Mouse (Mus musculus) CH12.LX (cell line): Measurements from ENCODE around the gene Gtf3c5. TPM values are rescaled to one million over a fixed set of nuclear protein-coding genes. Genes with fewer than 3 reads are reported as not detected.

ENCODE experiments used
- DNase-seq: peaks from one replicate; pipeline ENCODE4 v3.0.0-alpha.2; 2013; ENCODE audit errors: extremely low read depth
- H3K27ac ChIP-seq: 2 replicates; pipeline ENCODE4 v1.5.1; 2012; ENCODE audit warnings: low read depth, mild to moderate bottlenecking, control low read depth, moderate library complexity; ENCODE audit not compliant: insufficient read depth
- H3K27me3 ChIP-seq: replicated peaks from 2 replicates; pipeline ENCODE3; 2012; ENCODE audit warnings: inconsistent platforms
- H3K36me3 ChIP-seq, 2 experiments: replicated peaks in 1 of 2; 2 replicates each; pipeline versions ENCODE3 to v1.6.1; 2012; ENCODE audit warnings: inconsistent platforms in 1 of 2, low read length in 1 of 2, mild to moderate bottlenecking in 1 of 2, mixed read lengths in 1 of 2, moderate library complexity in 1 of 2; ENCODE audit not compliant: control insufficient read depth in 1 of 2, insufficient read depth in 1 of 2
- H3K4me1 ChIP-seq, 2 experiments: 2 replicates each; pipeline ENCODE4 v1.6.1; 2012; ENCODE audit warnings: inconsistent platforms in 1 of 2, moderate library complexity in 1 of 2; ENCODE audit not compliant: insufficient read depth in 2 of 2, control insufficient read depth in 1 of 2
- H3K4me2 ChIP-seq: 2 replicates; pipeline ENCODE4 v1.6.1; 2012; ENCODE audit warnings: low read depth, mild to moderate bottlenecking, control low read depth; ENCODE audit not compliant: poor library complexity, insufficient read depth, severe bottlenecking
- H3K4me3 ChIP-seq, 3 experiments: fragments of 150-350 bp in 1 of 3; sonication (generic) in 1 of 3; replicated peaks in 1 of 3; 2 replicates each; pipeline versions ENCODE3 to v1.5.1; 2011 to 2012; ENCODE audit warnings: low read depth in 2 of 3, low read length in 2 of 3, mild to moderate bottlenecking in 2 of 3, moderate library complexity in 2 of 3, control low read depth in 1 of 3, improper control_type of control experiment in 1 of 3, inconsistent platforms in 1 of 3, mixed read lengths in 1 of 3; ENCODE audit not compliant: poor library complexity in 1 of 3
- H3K79me2 ChIP-seq: replicated peaks from 2 replicates; pipeline ENCODE4 v1.6.1; 2012; ENCODE audit warnings: mild to moderate bottlenecking, moderate library complexity; ENCODE audit not compliant: control insufficient read depth, poor library complexity, insufficient read depth, severe bottlenecking; ENCODE audit errors: extremely low read depth
- H3K9ac ChIP-seq: 2 replicates; pipeline ENCODE4 v1.6.1; 2012; ENCODE audit warnings: low read depth, mild to moderate bottlenecking, control low read depth, moderate library complexity; ENCODE audit not compliant: insufficient read depth
- H3K9me3 ChIP-seq: replicated peaks from 2 replicates; pipeline ENCODE3; 2012; ENCODE audit warnings: low read length, inconsistent platforms, mixed read lengths
- E2F4 ChIP-seq: IDR thresholded peaks from 2 replicates; pipeline ENCODE4 v1.6.1; 2011; ENCODE audit warnings: low read depth, low read length, improper control_type of control experiment; ENCODE audit not compliant: insufficient replicate concordance
- EP300 ChIP-seq: IDR thresholded peaks from 2 replicates; pipeline ENCODE4 v1.6.1; 2011; ENCODE audit warnings: low read length, improper control_type of control experiment
- ETS1 ChIP-seq: conservative IDR thresholded peaks from 2 replicates; pipeline ENCODE4 v1.6.1; 2012; ENCODE audit warnings: low read depth, mild to moderate bottlenecking, inconsistent platforms, low read length, improper control_type of control experiment, moderate library complexity
- JUN ChIP-seq: IDR thresholded peaks from 2 replicates; pipeline ENCODE4 v1.6.1; 2011; ENCODE audit warnings: low read depth, mild to moderate bottlenecking, low read length, improper control_type of control experiment, moderate library complexity; ENCODE audit not compliant: insufficient read depth
- KAT2A ChIP-seq: IDR thresholded peaks from 2 replicates; pipeline ENCODE4 v1.6.1; 2012; ENCODE audit warnings: low read length, improper control_type of control experiment, inconsistent platforms; ENCODE audit not compliant: insufficient replicate concordance
- MAX ChIP-seq: IDR thresholded peaks from 2 replicates; pipeline ENCODE4 v1.6.1; 2011; ENCODE audit warnings: low read length, improper control_type of control experiment
- MAZ ChIP-seq: IDR thresholded peaks from 2 replicates; pipeline ENCODE4 v1.6.1; 2012; ENCODE audit warnings: low read depth, mild to moderate bottlenecking, inconsistent platforms, low read length, improper control_type of control experiment, moderate library complexity
- MEF2A ChIP-seq: IDR thresholded peaks from 2 replicates; pipeline ENCODE4 v1.6.1; 2014; ENCODE audit warnings: low read depth, mild to moderate bottlenecking, inconsistent platforms, low read length, improper control_type of control experiment, borderline replicate concordance
- NELFE ChIP-seq: IDR thresholded peaks from 2 replicates; pipeline ENCODE4 v1.6.1; 2011; ENCODE audit warnings: low read depth, low read length, improper control_type of control experiment
- NRF1 ChIP-seq: IDR thresholded peaks from 2 replicates; pipeline ENCODE4 v1.6.1; 2014; ENCODE audit warnings: low read depth, mild to moderate bottlenecking, inconsistent platforms, low read length, improper control_type of control experiment, moderate library complexity
- POLR2A ChIP-seq: IDR thresholded peaks from 2 replicates; pipeline ENCODE4 v1.6.1; 2011; ENCODE audit warnings: low read depth, mild to moderate bottlenecking, improper control_type of control experiment, low read length
- POLR2AphosphoS2 ChIP-seq: IDR thresholded peaks from 2 replicates; pipeline ENCODE4 v1.6.1; 2011; ENCODE audit warnings: low read depth, low read length, improper control_type of control experiment
- RAD21 ChIP-seq: IDR thresholded peaks from 2 replicates; pipeline ENCODE4 v1.6.1; 2011; ENCODE audit warnings: low read depth, mild to moderate bottlenecking, low read length, improper control_type of control experiment, moderate library complexity
- TCF12 ChIP-seq: IDR thresholded peaks from 2 replicates; pipeline ENCODE4 v1.6.1; 2014; ENCODE audit warnings: low read depth, mild to moderate bottlenecking, inconsistent platforms, low read length, improper control_type of control experiment
- UBTF ChIP-seq: IDR thresholded peaks from 2 replicates; pipeline ENCODE4 v1.6.1; 2012; ENCODE audit warnings: low read depth, mild to moderate bottlenecking, inconsistent platforms, low read length, improper control_type of control experiment, moderate library complexity
- USF1 ChIP-seq: IDR thresholded peaks from 2 replicates; pipeline ENCODE4 v1.6.1; 2014; ENCODE audit warnings: low read depth, mild to moderate bottlenecking, inconsistent platforms, low read length, improper control_type of control experiment
- USF2 ChIP-seq: conservative IDR thresholded peaks from 2 replicates; pipeline ENCODE4 v1.6.1; 2011; ENCODE audit warnings: low read depth, low read length, improper control_type of control experiment
- ZMIZ1 ChIP-seq: IDR thresholded peaks from 2 replicates; pipeline ENCODE4 v1.6.1; 2012; ENCODE audit warnings: low read depth, mild to moderate bottlenecking, inconsistent platforms, low read length, improper control_type of control experiment
- ZNF384 ChIP-seq: IDR thresholded peaks from 2 replicates; pipeline ENCODE4 v1.6.1; 2012; ENCODE audit warnings: low read depth, low read length, improper control_type of control experiment, inconsistent platforms
- dilution Hi-C: fragments of 300-500 bp; cut with MboI; formaldehyde crosslinking; loops from 2 replicates; pipeline ENCODE4 v1.14.3; 2020; ENCODE audit warnings: low sequenced_read_pairs; ENCODE audit not compliant: extremely low pct_unique_long_range_greater_than_20kb, extremely low pct_ligation_motif_present
- in situ Hi-C: fragments of 300-500 bp; cut with MboI; formaldehyde crosslinking; loops from 3 replicates; pipeline ENCODE4 v1.14.3; 2019; ENCODE audit warnings: low sequenced_read_pairs, low pct_ligation_motif_present, low pct_unique_long_range_greater_than_20kb, mixed read lengths
- polyA plus RNA-seq: library from polyadenylated mRNA; unstranded; fragments of >175 nt; gene quantifications from 2 replicates; pipeline ENCODE4 v1.2.1, GENCODE M21; 2012; ENCODE audit warnings: low read depth; ENCODE audit not compliant: insufficient read length
- total RNA-seq, 2 experiments: library from RNA; depleted of rRNA; stranded (reverse); fragments of 300-350 nt in 1 of 2; fragments of >200 nt in 1 of 2; gene quantifications; 2 replicates each; pipeline ENCODE4 v1.2.3; 2012 to 2014

Gtf3c5 gene
- total and polyA plus RNA-seq, 3 experiments = 8.6 to 27.4 (median 12.5) TPM

GRCm38 (mm10) chr2:28537634-28537920 lies 46.0 kb downstream of the Gtf3c5 start:
- H3K79me2 ChIP-seq = no peaks in the 10 kb centered on the region
- TF ChIP-seq ZMIZ1 (no peak), UBTF (no peak), JUN (no peak), TCF12 (no peak), POLR2AphosphoS2 (no peak)
- DNase-seq = no peak
- H3K4me2 ChIP-seq = no peak overlapping the region
- no peak overlapping the region for H3K9ac ChIP-seq
- H3K27ac ChIP-seq = no peak overlapping the region
- peaks cover 66 to 91% of the 10 kb centered on the region in 2 experiments for H3K4me1 ChIP-seq
- peaks cover 6 to 12% of the 10 kb centered on the region in 2 experiments for H3K36me3 ChIP-seq
- dilution Hi-C loops (no loop called here), in situ Hi-C loops (no loop called here)
- no peaks in the 10 kb centered on the region for H3K9me3 ChIP-seq
- peaks cover 4% of the 10 kb centered on the region for H3K27me3 ChIP-seq
- no peak overlapping the region for H3K4me3 ChIP-seq

- H3K4me2 ChIP-seq = no peak overlapping the region
- TF ChIP-seq USF1 (no peak), RAD21 (no peak), EP300 (no peak), NELFE (no peak), POLR2A (no peak), JUN (no peak), ETS1 (no peak), ZNF384 (no peak), TCF12 (no peak), KAT2A (no peak), UBTF (no peak), E2F4 (no peak), USF2 (no peak), POLR2AphosphoS2 (no peak), MAX (no peak), MEF2A (no peak), NRF1 (no peak), MAZ (no peak)
- H3K4me3 ChIP-seq = no peak overlapping the region
- H3K9me3 ChIP-seq = no peaks in the 10 kb centered on the region
- dilution Hi-C loops (no loop called here), in situ Hi-C loops (no loop called here)
- peaks cover under 1 to 6% of the 10 kb centered on the region in 2 experiments for H3K36me3 ChIP-seq
- peaks cover 66 to 92% of the 10 kb centered on the region in 2 experiments for H3K4me1 ChIP-seq
- H3K27me3 ChIP-seq = peaks cover 4% of the 10 kb centered on the region
- H3K27ac ChIP-seq = no peak overlapping the region
- no peak overlapping the region for H3K9ac ChIP-seq
- no peak for DNase-seq
- H3K79me2 ChIP-seq = no peaks in the 10 kb centered on the region
These were observed 46.6 kb downstream of the Gtf3c5 start for GRCm38 (mm10) chr2:28536766-28537633.
